Mouse (Mus musculus): ENCODE results near the gene Zfp366.
A peak's percentile ranks its signal among the peaks of the same experiment; 100 is the strongest.

Gene Zfp366

DNA sequence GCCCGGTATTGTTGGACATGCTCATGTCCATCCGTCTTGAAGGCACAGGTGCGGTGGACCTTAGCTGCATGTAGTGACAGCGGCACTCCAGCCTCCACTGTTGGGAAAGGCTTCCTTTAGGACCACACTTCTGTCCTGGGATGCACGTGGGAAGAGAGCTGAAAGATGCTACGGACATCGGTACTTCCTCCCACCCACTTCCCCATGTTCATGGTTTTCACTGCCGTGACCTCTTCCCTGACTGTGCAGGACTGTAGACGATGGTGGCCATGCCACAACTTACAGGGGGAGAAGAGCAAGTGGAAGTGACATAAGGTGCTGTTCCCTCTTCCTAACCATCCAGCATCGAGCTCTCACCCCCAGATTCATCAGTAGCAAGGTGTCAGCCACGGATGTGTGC is 2.8 kb downstream of the Zfp366 start:
- no peak for DNase-seq

DNA sequence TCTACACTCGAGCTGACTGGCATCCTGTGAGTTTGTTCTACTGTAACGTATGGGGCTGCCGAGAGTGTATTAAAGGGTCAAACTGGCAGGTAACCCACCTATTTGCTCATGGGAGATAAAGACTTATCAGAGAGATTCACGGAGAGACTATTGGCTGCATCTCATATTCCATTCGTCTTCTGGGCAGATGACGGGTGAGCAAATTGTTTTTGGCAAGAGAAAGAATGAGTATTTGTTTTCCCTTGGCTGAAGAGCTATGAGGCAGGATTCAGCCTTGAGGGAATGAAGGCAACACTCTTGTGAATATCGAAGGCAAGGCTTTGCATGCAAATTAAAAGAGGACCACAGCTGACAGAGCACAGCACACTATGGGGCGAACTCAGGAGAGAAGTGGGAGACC is 4.0 kb downstream of the Zfp366 start:
- no peak for DNase-seq

DNA sequence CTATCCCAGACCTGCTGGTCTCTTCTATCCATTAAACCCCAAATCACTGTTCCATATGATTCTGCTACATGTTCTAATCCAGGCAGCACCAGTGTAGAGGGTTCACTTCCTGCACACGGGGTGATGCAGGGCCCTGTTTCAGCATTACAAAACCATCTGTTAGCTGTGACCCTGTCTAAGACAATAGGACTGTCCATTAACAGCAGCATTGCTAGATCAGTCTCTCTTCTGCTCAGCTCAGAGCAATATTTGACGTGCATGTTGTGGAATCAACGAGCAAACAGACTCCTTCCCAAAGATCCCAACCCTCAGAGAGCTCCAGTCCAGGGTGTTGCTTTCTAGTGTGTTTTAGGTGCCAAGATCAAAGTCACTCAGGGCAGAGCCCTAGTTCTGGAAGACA is 5.0 kb downstream of the Zfp366 start:
- no peak for DNase-seq

DNA sequence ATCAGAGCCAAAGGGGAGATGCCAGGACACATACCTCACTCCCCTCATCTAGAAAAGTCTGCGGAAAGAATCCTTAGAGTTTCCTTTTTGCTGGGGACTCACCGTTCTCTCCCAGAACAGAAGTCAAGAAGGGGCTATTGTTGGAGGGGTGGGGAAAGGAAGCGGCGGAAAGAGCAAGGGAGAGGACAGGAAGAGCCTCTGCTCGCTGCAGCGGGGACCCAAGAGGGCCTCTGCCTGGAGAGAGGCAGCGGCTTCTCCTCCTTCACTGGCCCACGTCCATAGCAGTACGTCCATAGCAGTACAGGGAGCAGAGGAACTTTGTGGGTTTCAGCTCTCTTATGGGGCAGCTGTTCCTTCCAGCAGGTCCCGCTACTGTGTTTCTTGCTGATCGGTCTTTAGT is 5.8 kb downstream of the Zfp366 start:
- DNase-seq, result no peak

DNA sequence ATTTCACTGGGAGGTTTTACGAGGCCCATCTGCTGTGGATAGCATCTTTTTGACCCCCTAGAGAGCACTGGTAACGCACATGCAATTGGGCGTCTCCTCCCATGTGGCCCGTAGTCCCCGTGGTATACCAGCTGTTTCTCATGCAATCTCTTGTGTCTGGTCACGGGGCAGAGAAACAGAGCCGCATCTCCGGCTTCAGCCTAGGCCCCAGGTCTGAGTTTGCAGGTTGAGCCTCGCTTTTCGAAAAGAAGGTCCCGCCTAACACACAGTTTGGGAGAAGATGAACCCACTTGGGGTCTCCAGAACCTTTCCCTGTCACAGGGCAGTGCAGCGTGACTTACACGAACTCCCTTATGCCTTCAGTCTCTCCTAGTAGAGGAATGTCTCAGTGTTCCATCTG is 6.4 kb downstream of the Zfp366 start:
- DNase-seq, result no peak

DNA sequence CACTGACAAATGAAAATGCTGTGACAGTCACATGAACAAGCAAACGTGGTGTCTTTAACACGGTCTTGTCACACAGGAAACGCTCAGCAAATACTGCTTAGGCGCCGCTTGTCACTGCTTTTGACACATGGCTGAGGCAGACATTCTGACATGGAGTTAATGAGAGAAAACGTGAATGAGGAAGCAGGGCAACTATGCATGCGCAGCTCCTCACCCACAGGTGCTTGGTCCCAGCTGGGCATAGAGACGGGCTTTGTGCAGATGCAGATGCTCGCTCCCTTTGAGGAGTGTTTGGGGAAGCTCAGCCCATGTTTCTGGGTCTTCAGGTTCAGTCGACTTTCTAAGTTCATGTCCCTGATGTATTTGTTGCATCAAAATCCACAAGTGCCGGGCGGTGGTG is 11.7 kb downstream of the Zfp366 start:
- DNase-seq, result no peak

DNA sequence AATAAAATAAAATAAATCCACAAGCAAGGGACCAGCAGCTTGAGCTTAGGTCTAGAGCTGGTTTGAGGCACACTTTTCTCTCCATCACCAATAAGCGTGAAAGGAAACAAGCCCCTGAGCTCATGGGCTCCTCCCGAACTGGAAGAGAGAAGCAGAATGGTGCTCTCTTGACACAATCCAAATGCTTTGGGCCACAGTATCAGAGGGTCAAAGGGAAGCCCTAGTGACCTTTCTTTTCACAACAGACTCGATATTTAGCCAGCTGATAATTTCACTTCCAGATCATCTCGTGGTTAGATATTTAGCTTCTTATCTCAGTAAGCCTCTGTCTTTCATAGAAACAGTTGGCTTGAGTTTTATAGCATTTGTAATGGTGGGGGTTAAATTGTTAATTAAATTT is 12.2 kb downstream of the Zfp366 start:
- no peak for DNase-seq

DNA sequence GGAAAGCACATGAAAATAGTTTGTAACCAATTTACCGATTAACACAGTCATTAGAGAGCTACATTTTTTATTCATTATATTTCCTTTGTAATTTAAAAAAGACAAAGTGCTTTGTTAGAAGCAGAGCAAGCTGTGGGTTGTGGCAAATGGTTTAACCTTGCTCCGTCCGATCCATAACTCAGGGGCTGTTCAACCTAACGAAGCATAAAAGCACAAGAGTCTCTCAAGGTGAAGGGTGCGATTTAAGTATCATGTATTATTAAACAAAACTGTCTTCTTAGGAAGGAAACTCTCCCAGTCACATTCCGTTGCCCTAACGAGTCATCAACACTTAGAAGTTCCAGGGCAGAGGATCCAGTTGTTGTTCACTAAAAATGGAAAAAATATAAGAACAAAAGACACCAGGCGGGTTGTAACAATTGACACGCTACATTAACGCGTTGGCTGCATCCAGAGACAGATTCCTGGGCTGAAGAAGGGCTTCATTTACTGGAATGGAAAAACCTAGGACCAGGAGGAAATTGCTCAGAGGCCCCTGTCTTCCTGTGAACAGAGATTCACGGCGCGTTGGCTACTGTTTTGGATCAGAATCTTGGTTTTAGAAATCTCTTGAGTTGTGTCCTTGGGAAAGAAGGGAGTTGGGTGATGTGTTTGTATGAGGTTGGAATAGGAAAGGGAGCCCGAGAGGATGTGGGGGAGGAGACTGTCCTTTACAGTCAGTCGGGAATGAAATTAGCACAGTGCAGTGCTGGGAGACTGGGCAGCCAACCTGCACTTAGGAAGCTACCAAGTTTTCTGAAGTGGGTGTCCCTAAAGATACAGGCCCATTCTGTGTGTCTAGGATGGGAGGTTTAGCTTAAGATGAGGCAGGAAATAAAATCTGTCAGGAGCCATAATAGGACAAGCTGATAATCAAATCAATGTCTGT is 17.3 kb downstream of the Zfp366 start:
- DNase-seq, result no peak

DNA sequence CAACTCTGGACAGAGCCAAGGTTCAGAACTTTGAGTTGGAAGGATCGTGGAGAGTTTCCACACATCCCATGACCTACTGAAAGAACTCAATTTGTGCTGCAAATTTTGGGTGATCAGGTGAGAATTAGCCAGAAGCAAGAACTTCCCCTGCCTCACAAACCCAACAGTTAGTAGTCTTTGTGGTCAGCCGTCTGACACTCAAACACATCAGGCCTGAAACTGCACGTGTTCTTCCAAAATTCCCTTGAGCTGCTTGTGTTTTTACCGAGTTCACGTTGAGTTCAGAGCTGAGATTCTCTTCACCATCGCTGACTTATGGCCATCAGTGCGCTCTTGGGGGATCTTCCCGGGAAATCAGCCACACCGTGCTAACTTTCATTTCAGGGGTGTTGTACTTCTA is 22.6 kb downstream of the Zfp366 start:
- no peak for DNase-seq

DNA sequence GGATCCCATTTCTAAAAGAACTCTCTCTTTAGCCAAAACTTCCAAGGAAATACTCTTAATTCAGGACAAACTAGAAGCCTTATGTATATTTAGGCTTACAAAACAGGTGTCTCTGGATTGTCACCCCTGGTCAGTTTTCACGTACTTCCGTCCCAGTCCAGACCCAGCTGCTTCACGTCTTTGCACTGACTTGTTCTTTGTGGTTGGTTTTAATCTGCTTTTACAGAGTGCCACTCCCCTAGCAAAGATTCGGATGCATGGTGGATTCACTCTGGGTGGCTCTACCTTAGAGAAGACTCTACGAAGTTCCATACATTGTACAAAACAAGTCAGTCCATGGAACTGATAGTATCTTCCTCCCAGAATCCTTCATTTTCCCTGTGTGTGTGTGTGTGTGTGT is 25.2 kb downstream of the Zfp366 start:
- no peak for DNase-seq

DNA sequence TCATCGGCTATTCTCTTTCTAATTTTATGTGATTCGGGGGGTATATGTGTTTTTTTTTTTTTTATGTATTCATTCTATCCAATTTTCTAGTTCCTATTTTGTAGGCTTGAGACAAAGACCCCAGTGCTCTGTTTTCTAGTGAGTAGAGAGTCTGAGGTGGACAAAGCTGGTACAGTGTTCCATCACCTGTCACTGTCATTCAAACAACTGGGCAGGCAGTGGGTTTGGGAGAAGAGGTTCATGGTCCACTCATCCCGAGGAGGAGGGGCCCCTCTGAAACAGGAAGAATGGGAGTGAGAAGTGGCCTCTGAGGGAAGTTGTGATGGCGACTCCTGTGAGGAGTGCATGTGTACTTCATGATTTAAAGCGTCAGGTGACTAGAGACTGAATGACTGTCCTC is 26.2 kb downstream of the Zfp366 start:
- no peak for DNase-seq

DNA sequence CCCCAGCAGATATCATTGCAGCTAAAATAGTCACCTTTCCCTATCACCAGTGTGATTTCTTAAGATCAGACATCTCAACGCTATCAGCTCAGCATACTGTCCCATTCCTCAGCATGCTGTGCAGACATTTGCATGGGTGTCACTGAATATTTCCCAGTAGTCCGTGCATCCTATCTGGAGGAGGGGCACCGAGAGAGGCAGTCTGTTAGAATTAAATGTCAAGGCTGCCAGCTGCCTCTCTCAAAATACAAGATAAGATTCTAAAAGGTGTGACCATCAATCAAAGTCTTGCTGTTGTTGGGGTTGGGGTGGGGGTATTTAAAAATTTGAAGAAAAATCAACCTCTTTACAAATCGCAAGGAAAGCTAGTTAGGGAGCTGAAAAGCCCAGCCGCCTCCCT is 28.4 kb downstream of the Zfp366 start:
- no peak for DNase-seq

DNA sequence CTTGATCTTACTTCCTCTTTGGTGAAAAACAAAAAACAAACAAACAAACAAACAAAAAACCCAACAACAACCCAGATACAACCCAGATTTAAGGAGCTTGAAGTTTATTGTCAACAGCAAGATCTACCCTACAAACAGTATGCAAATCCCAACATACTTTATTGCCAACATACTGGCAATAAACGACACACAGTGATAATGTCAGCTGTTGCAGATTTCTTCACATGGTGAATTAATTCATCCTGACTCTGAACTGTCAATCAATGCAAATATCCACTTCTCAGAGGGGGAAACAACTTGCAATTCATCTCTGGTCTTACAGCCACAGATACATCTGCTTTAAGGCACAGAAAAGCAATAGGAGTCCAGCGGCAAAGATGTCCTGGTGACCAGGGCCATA is 31.4 kb downstream of the Zfp366 start:
- DNase-seq, result no peak

DNA sequence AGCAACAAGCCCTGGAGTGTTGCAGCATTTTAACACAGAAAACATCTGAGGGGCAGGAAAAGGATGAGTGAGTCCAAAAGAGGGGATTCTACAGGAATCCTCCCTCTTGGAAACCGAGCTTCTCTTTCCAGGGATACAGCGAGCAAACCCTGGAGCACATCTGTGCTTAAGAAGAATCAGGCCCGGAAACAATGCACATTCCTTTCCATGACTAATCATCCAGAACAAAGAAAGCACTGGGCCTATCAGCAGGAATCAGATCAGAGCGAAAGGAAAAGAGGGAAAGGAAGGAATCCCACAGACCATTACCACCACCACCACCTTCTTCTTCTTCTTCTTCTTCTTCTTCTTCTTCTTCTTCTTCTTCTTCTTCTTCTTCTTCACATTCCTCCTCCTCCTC is 33.4 kb downstream of the Zfp366 start:
- no peak for DNase-seq

DNA sequence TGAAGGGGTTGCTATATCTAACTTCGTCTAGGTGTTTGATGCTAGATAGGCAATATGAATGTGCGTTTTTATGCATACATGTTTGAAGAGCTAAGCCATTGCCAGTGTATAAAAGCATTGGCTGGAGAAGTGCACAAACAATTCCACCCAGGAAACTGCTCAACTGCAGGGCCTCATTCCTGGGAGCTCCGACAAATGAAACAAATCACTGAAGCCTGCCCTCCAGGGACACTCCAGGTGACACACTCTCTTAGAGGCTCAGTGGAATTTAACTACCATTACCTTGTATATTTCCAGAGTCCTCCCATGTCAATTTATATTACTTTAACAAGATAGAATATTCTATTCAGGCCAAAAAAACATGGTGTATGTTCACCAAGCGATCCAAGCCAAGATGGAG is 35.0 kb downstream of the Zfp366 start:
- DNase-seq, result no peak

DNA sequence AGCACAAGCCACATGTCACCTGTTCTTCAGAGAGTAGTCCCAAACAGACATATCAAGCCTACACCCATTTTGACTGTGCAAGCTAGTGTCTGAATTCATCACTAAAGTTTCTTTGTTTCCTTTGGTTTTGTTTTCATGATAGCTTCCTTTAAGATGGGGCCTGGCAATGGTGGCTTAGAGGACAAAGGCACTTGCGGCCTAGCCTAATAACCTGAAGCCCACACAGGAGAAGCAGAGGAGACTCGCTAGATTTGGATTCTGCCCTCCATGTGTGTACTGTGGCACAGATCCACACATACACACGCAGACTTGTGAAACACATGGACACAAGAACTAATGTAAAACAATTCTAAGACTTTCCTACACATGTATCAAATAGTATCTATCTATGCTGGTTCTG is 37.4 kb downstream of the Zfp366 start:
- DNase-seq, result no peak

DNA sequence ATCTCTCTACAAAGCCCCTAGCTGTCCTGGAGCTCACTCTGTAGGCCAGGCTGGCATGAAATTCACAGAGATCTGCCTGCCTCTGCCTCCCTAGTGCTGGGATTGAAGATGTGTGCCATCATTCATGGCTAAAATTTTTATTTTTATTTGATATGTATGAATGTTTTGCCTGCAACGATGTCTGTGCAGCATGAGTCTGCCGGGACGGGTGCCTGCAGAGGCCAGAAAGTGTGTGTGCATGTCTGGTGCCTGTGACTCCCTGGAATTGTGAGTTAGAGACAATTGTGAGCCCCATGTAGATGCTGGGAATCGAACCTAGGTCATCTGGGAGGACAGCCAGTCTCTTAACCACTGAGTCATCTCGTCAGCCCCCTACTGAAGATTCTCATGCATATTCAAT is 37.9 kb downstream of the Zfp366 start:
- no peak for DNase-seq

DNA sequence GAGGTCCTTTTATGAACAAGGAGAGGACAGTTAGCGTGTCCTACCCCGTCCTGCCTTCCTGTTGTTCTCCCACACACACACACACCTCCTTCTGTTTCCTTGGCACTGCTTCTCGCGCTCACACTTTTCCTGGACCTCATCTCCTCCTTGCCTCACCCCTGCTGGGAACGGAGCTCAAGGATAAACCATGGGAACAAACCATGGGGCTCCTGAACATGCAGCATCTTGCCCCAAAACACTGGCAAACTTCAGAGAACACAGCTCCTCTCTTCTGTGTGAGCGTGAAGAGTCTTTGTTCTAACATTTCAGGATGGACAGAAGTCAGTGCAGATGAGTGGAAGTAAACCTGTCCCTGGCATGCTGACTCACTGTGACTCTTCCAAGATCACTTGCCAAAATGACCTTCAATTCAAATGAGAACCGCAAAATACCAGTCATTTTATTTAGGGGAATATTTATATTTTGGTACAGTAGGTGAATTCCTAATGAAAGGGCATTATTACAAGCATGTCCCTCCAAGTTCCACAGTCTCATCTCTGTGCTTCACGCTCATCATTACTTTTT is 38.8 kb downstream of the Zfp366 start:
- DNase-seq, result peak; percentile 17

DNA sequence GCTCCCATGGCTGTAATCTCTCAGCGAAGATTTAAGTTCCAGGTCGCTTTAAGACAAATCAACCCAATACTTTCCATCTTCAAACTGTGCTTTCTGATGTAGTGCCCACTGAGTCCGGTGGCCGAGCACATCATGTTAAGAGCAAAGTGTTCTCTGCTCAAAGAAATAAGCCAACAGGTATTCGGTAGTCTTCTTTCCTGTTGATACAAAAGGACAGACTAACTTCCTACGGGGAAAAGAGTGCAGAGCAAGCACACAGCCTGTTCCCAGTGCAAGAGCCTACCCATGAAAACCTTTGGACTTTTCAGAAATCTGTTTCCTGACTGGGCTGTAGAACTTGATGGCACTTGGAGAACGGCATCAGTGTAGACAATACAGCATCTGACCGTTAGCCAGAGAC is 39.3 kb downstream of the Zfp366 start:
- DNase-seq, result no peak

DNA sequence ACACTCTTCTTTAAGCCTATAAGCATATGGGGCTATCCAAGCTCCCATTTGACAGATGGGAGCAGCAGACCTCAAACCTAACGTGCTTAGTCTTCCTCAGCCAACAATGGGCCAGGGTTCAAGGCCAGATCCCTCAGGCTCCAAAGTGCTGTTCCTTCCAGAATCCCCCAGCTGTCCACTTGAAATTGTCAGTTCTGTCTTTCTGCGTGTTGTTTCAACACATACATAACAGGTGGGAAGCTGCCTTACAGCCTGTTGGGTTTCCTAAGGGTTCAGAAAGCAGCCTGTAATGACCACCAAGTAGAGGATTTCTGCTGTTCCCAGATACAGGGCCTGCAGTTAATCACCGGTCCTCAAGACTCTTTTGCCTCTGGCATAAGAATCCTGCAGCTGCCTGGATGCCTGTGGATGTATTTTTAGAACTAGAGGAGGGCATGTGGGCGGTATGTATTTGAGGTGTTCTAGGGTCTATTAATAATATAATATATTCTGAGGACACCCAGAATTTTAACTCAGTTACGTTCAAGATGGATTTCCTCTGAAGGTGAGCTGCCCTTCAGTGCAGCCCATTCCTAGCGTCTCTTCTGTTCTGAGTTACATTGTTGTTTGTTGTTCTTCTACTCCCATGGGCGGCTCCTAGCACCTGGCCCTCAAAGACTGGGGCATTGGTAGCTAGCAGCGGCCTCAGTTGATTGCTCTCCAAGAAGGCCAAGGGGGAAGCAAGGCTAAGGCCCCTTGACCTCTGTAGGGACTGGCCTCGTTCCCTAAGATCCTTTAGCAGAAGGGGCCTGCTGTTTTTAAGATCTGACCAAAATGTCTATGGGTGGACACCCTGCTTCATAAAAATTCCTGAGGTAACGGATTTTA is 41.0 kb downstream of the Zfp366 start:
- no peak for DNase-seq

DNA sequence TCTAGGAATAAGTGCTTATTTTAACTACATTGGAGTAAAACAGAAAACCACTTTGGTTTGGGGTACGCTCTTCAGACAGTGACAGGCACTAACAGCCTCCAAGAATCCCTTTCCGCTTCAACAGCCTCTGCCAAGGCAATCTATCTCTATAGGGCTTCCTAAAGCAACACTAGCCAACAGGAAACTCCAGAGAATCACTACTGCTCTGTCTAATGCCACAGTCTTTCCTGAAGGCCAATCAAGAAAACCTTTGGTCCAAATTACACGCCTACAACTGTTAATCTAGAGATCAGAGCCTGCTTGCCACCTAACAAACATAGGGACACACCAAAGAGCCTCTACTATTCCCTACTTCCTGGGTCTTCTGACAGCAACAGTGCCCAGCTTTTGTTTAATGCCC is 42.2 kb downstream of the Zfp366 start:
- no peak for DNase-seq

DNA sequence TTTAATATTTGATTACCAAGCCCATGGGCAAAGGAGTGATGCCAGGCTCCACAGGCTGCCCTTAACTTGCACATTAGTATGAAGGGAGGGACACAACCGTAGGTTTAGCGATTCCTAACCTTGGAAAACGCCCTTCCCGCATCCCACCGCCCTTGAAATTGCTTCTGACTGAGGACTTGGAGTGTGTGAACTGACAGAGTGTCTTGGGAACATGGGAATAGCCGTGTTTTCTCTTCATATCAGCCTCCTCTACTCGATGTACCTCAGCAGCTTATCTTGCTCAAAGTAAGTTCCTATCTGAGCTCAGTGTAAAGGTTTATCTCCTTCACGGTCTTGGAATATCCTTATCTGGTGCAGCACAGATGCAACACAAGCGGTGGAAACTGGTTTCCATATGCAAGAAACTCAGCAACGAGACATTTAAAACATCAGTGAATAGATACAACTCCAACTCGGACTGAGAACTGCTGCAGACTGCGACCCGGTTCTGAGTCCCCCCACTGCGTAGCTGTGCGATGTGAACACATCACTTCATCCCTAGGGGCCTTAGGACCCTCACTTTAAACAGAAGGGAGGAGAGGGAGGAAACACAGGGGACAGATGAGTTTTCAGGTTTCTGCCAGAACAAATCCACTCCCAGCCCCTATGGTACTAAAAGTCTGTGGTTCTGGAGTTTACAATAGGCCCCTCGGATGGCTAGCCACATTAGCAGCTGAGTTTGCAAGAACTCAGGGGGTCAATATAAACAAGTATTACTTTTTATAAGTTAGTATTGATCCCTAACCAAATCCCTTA is 43.0 kb downstream of the Zfp366 start:
- no peak for DNase-seq

All from cerebellum, adult 11-12 months (tissue).